Mouse (Mus musculus) spleen, adult 18-20 months (tissue): ENCODE results near the gene Zscan12.
"Not testable (repeated sequence)": the region's sequence is repeated elsewhere in the genome, so short reads cannot be mapped to it uniquely, and the experiment has no call there.

Source experiments
- DNase-seq, 2 experiments: peaks; one replicate each; pipeline ENCODE4 v3.0.0; 2022; ENCODE audit warnings: mixed read lengths in 2 of 2

The Zscan12 gene

GRCm38 (mm10) chr13:21362621-21363248 is at the start of gene Zscan12:
Zscan12 (plus strand) TSS chr13:21362820.
- DNase-seq = peak; percentile 62 to 65

GRCm38 (mm10) chr13:21312854-21313253 is 49.8 kb upstream of the Zscan12 start:
- no peak for DNase-seq

DNA sequence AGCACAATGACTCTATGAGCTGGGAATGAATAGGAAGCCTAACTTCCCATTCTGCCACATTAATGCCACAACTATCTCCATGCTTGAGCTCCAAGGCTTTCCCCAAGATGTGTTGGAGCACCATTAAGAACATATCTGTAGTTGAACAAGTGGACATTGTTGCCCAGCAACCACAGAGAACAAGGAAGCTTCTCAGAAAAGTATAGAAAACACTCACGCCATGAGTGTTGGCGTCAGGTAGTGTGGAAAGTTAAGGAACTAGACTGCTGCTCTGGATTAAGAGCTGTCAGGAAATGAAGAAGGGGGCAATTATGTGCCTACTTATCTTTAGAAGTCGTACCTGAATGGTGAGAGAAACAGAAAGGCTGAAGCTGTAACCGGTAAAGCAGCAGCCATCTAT is 48.7 kb upstream of the Zscan12 start:
- DNase-seq = no peak

- DNase-seq = no peak
These were observed 42.4 kb upstream of the Zscan12 start for GRCm38 (mm10) chr13:21320262-21320661.

DNA sequence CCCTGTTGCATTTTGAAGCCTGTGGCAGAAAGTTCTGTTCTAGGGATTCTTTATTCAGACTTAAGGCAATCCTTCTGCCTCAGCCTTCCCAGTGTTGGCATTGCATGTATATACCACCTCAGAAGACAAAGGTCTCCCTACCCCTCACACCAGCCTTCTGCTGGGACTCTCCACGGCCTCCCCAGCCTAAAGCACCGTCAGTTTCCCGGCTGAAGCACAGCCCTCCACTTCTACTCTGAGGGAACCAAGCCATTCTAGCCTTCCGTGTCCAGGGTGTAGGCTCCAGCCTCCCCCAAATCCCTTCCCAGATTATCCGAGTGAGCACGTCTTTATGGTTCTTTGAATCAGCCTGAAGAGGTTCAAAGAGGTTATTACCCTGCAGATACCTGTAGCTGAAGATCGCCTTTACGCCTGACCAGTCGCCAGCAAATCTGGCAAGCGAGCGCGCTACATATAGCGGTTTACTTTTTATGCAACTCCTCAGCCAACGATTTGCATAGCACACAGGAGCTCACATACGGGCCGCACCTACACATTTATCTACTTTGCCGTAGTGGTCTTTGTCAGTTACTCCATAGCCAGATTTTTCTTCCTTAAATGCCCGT is 40.6 kb upstream of the Zscan12 start:
- DNase-seq = no peak

- no peak for DNase-seq
These were observed 39.9 kb upstream of the Zscan12 start for GRCm38 (mm10) chr13:21322509-21323375.

DNA sequence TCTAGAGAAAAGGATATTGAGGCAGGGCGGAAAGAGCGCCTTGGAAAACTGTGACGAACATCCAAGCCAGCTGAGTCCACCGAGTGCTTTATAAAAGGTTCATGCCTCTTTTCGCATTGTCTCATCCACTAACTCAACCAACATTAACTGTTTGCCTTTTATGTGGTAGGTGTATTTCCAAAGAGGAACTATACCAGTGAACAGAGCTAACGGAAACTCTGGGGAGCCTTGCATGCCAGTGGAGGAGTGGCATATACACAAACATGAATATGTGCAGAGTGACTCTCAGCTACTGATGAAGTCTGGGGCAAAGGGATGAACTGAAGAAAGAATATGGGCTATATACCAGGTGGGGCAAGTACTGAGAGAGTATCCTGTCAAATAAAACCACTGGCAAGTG is 39.2 kb upstream of the Zscan12 start:
- DNase-seq = no peak

- no peak for DNase-seq
These were observed 36.4 kb upstream of the Zscan12 start for GRCm38 (mm10) chr13:21326191-21326590.

DNA sequence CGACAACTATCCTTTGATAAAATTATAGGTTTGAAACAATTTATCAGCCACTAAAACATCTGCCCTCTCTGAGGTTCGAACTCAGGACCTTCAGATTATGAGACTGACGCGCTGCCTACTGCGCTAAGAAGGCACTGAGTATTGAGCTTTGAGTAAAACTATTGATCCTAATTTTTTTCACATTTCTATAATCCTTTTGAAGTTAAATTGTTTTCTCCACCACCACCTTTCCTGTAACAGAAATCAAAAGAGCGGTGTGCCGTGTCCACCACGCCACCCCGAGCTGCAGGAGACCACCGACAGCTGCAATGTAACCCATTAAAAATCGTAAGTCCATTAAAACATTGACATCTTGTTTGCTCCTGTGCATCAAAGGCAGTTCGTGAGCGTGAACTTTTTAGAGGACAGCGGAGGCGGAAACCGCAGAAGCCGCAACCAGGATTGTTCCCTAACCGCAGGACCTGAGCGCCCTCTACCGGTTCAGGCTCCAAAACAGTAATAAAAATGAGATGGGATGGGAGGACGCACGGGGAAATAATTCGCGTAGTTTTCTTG is 35.9 kb upstream of the Zscan12 start:
- DNase-seq = peak in 1 of 2 experiments; percentile 50

GRCm38 (mm10) chr13:21327424-21327823 is 35.2 kb upstream of the Zscan12 start:
- no peak for DNase-seq

- DNase-seq = no peak
These were observed 16.0 kb upstream of the Zscan12 start, which contains the start of gene Olfr1367 for GRCm38 (mm10) chr13:21346610-21347009. Olfr1367 (plus strand) TSS chr13:21346910.

GRCm38 (mm10) chr13:21350593-21350992 is 12.0 kb upstream of the Zscan12 start:
- no peak for DNase-seq

- DNase-seq = no peak
These were observed 1.1 kb downstream of the Zscan12 start for GRCm38 (mm10) chr13:21363719-21364118.

DNA sequence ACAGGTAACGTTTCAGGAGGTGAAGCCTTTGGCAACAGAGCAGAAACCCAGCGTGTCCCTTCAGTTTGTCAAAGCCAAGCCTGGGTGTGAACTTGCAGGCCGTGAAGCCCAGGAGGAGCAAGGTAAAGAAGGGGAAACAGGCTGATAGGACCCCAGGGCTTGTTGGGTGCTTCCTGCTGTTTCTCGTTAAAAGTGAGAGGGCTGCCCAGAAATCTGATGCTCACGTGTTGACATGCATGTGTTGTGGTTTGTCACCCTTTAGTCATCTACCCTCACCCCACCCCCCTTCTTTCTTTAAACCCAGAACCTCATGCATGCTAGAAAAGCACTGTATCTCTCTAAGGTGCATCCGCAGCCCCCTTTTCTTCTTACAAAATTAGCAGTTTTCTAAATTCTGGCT is 4.0 kb downstream of the Zscan12 start:
- no peak for DNase-seq

GRCm38 (mm10) chr13:21372700-21373099 is 10.1 kb downstream of the Zscan12 start:
- no peak for DNase-seq

DNA sequence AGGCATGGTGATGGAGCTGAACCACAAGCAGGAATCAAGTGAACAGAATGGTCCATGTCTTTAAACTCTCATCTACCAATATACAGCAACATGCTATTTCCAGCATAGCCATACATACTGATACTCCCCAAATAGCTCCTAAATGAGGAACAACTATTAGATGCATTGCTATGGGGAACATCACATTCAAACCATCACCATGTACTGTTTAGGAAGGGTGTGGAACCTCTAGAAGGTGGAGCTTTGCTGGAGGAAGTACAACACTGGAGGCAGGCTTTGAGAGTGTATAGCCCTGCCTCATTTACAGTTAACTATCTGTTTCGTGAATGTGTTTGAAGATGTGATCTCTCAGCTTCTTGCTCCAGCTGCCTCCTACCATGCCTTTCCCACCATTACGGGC is 15.2 kb downstream of the Zscan12 start:
- DNase-seq = no peak

DNA sequence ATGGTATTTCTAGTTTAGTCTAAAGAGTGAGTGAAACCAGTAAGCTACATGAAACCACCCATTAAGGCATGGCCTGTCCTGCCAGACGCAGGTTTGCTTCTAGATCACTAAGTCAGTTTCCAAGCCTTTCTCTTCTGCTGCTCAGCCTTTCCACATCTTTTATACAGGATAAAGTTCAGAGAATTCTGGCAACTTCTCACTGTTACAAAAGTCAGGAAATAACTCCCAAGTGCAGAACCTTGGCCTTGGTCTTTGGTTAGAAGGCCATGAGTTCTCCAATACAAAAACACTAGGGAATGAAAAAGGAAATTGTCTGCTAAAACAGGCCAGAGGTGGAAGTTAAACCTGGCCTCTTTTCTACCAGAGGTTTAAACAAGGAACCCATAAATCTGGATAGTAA is 32.6 kb downstream of the Zscan12 start:
- DNase-seq = no peak

DNA sequence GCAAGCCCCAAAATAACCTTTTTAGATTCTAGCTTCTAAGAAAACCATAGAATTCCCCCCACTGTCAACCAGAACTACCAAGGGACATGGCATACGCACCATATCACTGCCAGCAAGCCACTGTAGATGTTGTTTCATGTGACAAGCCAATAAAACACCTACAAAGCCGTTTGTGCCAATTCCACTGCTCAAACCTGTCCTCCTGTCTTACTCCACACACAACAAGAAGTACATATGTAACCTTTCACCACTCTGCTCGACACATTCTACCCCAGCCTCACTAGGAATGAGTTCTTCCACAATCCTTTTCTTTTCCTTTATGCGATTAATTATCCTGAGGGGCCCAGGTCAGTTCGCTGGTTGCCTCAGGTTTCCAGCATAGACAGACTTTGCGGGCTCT is 33.0 kb downstream of the Zscan12 start:
- DNase-seq = no peak

DNA sequence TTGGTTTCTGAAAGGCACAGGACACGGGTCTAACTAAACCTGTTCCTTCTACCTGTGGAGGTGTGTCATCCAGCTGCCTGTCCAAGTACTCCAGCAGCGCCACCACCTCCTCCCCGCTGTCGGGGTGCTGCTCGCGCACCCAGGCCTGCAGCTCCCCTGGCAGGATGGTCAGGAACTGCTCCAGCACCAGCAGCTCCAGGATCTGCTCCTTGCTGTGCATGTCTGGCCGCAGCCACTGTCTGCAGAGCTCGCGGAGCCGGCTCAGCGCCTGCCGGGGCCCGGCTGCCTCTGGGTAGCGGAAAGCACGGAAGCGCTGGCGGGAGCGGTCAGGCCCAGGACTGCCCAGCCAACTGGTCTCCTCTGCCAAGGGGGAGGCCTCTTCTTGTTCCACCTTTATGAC is 33.4 kb downstream of the Zscan12 start:
- not testable (repeated sequence) for DNase-seq

- DNase-seq = no peak
These were observed 34.9 kb downstream of the Zscan12 start for GRCm38 (mm10) chr13:21397486-21397885.

DNA sequence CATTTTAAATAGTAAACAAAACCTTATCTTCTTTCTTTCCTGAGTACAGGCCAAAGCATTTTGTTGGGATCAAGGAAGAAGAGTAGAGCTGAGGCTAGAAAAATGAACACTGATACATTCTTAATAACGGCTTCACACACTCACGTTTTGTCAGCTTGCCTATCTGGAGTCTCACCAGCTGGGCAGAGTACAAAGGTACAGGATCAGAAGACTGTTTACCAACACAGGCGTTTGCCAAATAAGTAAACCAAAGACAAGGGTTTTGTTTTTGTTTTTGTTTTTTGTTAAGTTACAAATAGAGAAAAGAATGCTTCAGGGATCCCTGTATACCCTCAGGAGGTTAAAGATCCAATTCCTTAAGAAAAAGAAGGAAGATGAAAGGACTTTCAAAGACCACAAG is 38.5 kb downstream of the Zscan12 start:
- DNase-seq = no peak

- DNase-seq = no peak
These were observed 39.1 kb downstream of the Zscan12 start for GRCm38 (mm10) chr13:21401636-21402286.

DNA sequence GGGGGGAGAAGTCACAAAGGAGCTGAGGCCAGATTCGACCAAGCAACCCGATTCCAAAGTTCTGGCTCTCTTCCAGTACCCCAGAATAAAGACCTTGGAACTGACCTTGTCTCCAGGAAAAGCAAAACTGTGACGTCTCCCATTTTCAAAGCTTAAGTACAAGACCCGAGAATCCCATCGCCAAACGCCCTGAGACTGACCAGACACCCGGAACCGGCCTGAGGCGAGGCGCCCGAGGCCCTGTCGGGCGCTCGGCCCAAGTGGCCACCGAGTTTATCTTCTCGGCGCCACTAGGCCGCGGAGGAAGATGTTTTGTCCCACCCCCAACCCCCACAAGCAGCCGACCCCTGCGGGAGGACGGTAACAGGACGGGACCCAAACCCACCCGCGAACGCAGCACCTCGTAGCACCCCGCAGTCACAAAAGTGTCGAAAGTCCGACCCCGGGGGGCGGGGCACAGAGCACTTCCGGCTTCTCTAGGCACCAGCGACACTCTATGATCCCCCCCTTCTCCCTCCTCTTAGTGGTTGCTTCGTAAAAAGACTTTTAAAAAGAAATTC is 39.7 kb downstream of the Zscan12 start, which contains the start of gene Zkscan3:
Gene Zkscan3 (minus strand): TSS at position 469 of the 560 bp plus-strand sequence.
- peak; percentile 72 to 86 for DNase-seq
